Mouse (Mus musculus) cortical plate, adult 2 months (tissue): Measurements from ENCODE around the gene Ppp1r12b. TPM values are rescaled to one million over a fixed set of nuclear protein-coding genes. Genes with fewer than 3 reads are reported as not detected.

Source experiments
- H3K27ac ChIP-seq: fragments of 200-500 bp; 2 replicates; pipeline ENCODE4 v1.5.1; 2012; ENCODE audit warnings: low read length, control low read depth, inconsistent platforms; ENCODE audit not compliant: insufficient read depth
- H3K4me1 ChIP-seq: fragments of 200-500 bp; 2 replicates; pipeline ENCODE4 v1.6.1; 2011; ENCODE audit warnings: low read length; ENCODE audit not compliant: control insufficient read depth, insufficient read depth
- H3K4me3 ChIP-seq: fragments of 200-500 bp; 2 replicates; pipeline ENCODE4 v1.5.1; 2011; ENCODE audit warnings: mild to moderate bottlenecking, low read length, control low read depth; ENCODE audit not compliant: insufficient read depth
- CTCF ChIP-seq: fragments of 200-500 bp; IDR thresholded peaks from 2 replicates; pipeline ENCODE4 v1.5.1; 2011; ENCODE audit warnings: mild to moderate bottlenecking, control low read depth, low read length; ENCODE audit not compliant: insufficient read depth; ENCODE audit errors: extremely low read depth
- POLR2A ChIP-seq: fragments of 200-500 bp; IDR thresholded peaks from 2 replicates; pipeline ENCODE4 v1.6.1; 2011; ENCODE audit warnings: mild to moderate bottlenecking, low read length, control low read depth; ENCODE audit not compliant: insufficient read depth; ENCODE audit errors: extremely low read depth
- polyA plus RNA-seq: library from polyadenylated mRNA; depleted of rRNA; stranded (reverse); fragments of >200 nt; gene quantifications from 2 replicates; pipeline ENCODE4 v1.2.3, GENCODE M21; 2012

Gene Ppp1r12b
- polyA plus RNA-seq, 1 experiment, result 31.5 TPM

DNA sequence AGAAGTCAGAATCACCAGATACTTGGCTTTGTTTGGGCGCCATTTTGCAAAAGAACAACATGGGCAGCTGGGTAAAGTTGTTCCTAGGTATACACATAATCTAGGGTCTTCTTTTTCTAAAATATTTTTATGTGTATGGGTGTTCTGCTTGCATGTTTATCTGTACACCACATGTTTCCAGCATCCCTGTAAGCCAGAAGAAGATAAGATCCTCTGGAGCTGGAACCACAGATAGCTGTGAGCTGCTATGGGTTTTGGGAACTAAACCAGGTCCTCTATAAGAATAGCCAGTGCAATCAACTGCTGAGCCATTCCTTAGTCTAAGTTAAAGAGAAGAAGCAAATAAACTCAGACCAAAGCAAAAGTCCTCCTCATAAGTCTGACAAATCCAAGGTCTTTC is 138.6 kb downstream of the Ppp1r12b start:
- TF ChIP-seq CTCF (no peak), POLR2A (no peak)
- H3K4me1 ChIP-seq, result peaks cover 2% of the 10 kb centered on the region; the same call in 1 of the 2 replicates
- no peak overlapping the region; the same call in 1 of the 2 replicates for H3K27ac ChIP-seq
- no peak overlapping the region for H3K4me3 ChIP-seq

DNA sequence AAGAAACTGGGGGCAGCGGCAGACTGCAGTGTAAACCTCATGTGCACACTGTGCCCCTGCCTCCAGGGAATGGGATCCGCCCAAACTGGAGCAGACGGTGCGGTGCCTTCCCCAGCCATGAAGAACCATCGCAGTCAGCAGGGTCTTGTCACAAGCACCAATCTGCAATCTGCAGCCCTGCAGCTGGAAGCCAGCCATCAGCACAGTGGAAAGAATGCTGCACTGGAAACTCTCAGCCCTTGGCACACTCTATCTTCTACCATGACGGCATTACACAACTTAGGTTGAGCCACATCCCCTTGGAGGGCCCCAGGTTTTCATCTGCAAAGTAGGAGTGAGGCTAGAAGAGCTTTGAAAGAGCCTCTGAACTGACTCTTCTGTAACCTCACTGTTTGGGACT is 139.1 kb downstream of the Ppp1r12b start:
- Histone ChIP-seq H3K27ac (no peak overlapping the region), H3K4me1 (peaks cover 2% of the 10 kb centered on the region; the same call in 1 of the 2 replicates), H3K4me3 (no peak overlapping the region)
- TF ChIP-seq CTCF (no peak), POLR2A (no peak)

- TF ChIP-seq CTCF (no peak), POLR2A (no peak)
- H3K27ac ChIP-seq, result no peak overlapping the region
- no peak overlapping the region for H3K4me3 ChIP-seq
- H3K4me1 ChIP-seq, result peaks cover 2% of the 10 kb centered on the region; the same call in 1 of the 2 replicates
These were observed 140.0 kb downstream of the Ppp1r12b start for GRCm38 (mm10) chr1:134815748-134816147.

GRCm38 (mm10) chr1:134805471-134805870 is 150.3 kb downstream of the Ppp1r12b start:
- TF ChIP-seq POLR2A (no peak), CTCF (no peak)
- H3K4me3 ChIP-seq, result no peak overlapping the region
- no peak overlapping the region for H3K27ac ChIP-seq
- 0 out of 2 replicates have a peak, but pooled peaks cover 2% of the 10 kb centered on the region for H3K4me1 ChIP-seq

DNA sequence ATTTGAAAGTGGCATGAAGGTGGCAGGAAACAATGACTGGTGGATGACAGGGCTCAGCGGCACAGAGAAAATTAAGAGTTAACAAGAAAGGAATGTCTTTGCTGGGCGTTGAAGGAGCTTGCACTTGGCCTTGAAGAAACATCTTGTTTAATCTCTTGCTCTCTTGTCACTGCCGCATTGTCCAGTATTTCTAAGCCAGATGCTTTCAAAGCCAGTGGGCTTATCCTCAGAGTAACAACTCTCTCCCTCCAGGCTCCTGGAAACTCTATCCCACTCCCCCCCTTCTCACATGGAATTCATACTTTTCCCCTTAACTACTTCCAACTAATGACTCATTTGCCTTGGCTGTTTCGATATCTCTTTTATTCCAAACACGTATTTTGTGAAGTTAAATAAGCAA is 151.4 kb downstream of the Ppp1r12b start:
- Histone ChIP-seq H3K27ac (no peak overlapping the region), H3K4me1 (0 out of 2 replicates have a peak, but pooled peaks cover 2% of the 10 kb centered on the region), H3K4me3 (no peak overlapping the region)
- TF ChIP-seq POLR2A, result no peak
- no peak for TF ChIP-seq CTCF

DNA sequence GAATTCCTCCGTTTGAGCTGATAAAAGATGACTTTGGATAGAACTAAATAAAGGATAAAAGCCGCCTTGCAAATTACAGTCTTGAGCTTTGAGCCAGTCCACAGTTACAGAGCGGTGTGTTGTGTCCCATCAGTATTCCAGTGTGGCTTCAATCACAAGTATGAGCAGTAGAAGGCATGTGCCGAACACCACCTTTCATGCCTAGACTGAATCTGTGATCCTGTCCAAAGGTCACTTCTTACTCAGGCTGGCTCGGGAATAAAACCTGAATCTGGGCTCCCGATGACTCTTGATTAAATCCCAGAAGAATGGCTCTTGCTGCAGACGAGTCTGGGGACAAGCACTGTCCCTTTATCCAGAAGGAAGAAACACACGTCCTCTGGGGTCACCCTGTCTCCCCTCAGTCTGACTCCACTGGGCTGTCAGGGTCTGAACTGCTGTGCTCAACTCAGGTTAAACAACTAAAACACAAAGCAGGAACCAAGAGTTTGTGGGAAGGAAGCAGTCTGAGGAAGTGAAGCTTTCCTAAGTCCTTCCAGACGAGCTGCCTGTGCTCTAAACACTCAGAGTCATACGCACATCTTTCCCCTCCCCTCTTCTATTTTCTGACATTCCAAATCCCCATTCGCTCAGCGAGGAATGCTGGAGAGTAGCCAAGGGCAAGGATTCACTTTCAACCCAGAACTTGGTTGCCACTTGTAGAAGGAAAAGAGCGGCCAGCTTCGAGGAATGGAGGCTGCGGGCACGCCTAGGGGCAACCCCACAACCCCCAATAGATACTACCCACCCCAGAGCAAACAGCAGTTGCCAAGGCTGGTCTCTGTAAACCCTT is 152.2 kb downstream of the Ppp1r12b start:
- Histone ChIP-seq H3K4me3 (no peak overlapping the region), H3K4me1 (0 out of 2 replicates have a peak, but pooled peaks cover 2% of the 10 kb centered on the region), H3K27ac (no peak overlapping the region)
- TF ChIP-seq CTCF (no peak), POLR2A (no peak)

DNA sequence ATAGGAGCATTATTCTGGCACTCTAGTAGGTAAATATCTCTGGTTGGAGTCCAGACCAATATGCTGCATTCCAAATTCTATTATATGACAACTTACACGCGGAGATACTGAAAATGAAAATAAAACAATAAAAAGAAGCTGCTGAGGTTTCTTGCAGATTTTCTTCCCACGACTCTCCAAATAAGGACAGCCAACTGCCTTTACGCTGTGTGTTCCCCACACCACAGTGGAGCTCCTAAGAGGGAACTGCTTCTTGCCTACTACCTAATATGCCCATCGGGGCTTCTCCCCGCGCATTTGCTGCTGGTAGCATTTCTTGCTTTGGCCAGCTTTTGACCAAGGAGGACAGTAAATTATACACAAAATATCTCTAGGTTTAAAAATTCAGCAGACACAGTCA is 154.0 kb downstream of the Ppp1r12b start:
- Histone ChIP-seq H3K4me1 (0 out of 2 replicates have a peak, but pooled peaks cover 2% of the 10 kb centered on the region), H3K4me3 (no peak overlapping the region), H3K27ac (no peak overlapping the region)
- no peak for TF ChIP-seq CTCF
- no peak for TF ChIP-seq POLR2A

GRCm38 (mm10) chr1:134796536-134796935 is 159.2 kb downstream of the Ppp1r12b start:
- Histone ChIP-seq H3K4me1 (peaks cover 2% of the 10 kb centered on the region; the same call in 1 of the 2 replicates), H3K4me3 (no peak overlapping the region), H3K27ac (no peak overlapping the region)
- TF ChIP-seq POLR2A (no peak), CTCF (no peak)

DNA sequence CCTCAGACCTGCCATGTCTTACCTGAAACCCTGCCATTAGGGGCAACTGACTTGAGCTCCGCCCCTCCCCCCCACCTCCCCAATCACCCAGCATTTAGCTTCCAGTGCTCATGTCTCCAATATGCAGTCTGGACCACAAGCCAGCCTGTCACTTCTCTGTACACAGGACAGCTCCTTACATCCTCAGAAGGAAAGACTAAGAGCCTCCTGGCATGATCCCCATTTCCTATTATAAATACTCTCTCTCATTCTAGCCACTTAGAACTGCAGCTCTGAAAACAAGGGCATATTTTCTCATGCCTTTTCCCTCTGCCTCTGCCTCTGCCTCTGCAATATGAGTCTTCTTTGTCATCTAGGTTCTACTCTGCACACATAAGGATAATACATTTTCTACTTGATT is 159.7 kb downstream of the Ppp1r12b start:
- no peak overlapping the region for H3K27ac ChIP-seq
- TF ChIP-seq CTCF, result no peak
- no peak for TF ChIP-seq POLR2A
- no peak overlapping the region for H3K4me3 ChIP-seq
- peaks cover 2% of the 10 kb centered on the region; the same call in 1 of the 2 replicates for H3K4me1 ChIP-seq

DNA sequence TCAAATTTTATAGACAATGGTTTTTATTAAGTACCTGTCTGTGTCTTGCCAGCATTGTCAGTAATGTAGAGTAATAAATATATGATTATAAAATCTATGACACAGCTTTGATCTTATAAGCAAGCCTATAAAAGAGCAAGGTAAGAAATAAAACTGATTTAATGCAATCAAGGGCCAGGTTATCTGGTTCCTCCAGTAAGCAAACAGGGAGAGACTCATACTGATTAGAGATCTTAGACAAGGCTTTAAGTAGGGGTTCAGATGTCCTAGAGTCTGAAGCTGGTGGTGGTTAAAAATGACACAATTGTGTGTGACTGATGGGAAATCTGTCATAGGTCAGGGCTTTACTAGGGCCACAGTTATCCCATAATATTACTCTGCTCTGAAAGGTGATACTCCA is 164.3 kb downstream of the Ppp1r12b start:
- TF ChIP-seq CTCF (no peak), POLR2A (no peak)
- Histone ChIP-seq H3K4me1 (peaks cover 2% of the 10 kb centered on the region), H3K27ac (no peak overlapping the region), H3K4me3 (no peak overlapping the region)
